Mouse (Mus musculus) embryo, embryonic 10 days (tissue): ENCODE measurements around the gene Smim23.

Experiments used
- DNase-seq: peaks from one replicate; pipeline ENCODE4 v3.0.0-alpha.2; 2015; ENCODE audit warnings: low spot score

Gene Smim23

GRCm38 (mm10) chr11:32780747-32781536, 43.5 kb downstream of the Smim23 start:
- DNase-seq: no peak

GRCm38 (mm10) chr11:32768642-32769343, 55.6 kb downstream of the Smim23 start:
- DNase-seq: no peak
